Mouse (Mus musculus): ENCODE measurements around the gene Acsl6. TPM values are rescaled to one million over a fixed set of nuclear protein-coding genes. Genes with fewer than 3 reads are reported as not detected.

The Acsl6 gene
- polyA plus RNA-seq, 1 experiment from 2014 or later: 1.3 TPM

- no peak for TF ChIP-seq CTCF (IDR thresholded peaks at IDR 0.05; ENCODE audit: low read depth)
- Histone ChIP-seq H3K4me2 (replicated peaks; ENCODE audit: low read depth) (no peak overlapping the region), H3K27ac (ENCODE audit: low read depth, low read length) (no peak overlapping the region), H3K36me3 (ENCODE audit: control insufficient read depth, insufficient read depth) (no peaks in the 10 kb centered on the region), H3K4me3 (ENCODE audit: low read depth, low read length) (no peak overlapping the region), H3K27me3 (replicated peaks; ENCODE audit: control insufficient read depth, insufficient read depth, low read length) (no peaks in the 10 kb centered on the region), H3K9ac (ENCODE audit: low read depth, low read length) (no peak overlapping the region), H3K9me3 (ENCODE audit: control insufficient read depth) (no peaks in the 10 kb centered on the region), H3K4me1 (replicated peaks; ENCODE audit: control insufficient read depth, insufficient read depth, low read length) (no peaks in the 10 kb centered on the region)
- 19% methylated on average over 3 of the region's 3 CpGs for WGBS
- ATAC-seq: no peak
Observed at GRCm38 (mm10) chr11:54314740-54315139, 11.1 kb downstream of the Acsl6 start.

GRCm38 (mm10) chr11:54315336-54315735 lies 11.7 kb downstream of the Acsl6 start:
- H3K36me3 ChIP-seq (ENCODE audit: control insufficient read depth, insufficient read depth): no peaks in the 10 kb centered on the region
- H3K9ac ChIP-seq (ENCODE audit: low read depth, low read length): no peak overlapping the region
- no peak overlapping the region for H3K27ac ChIP-seq (ENCODE audit: low read depth, low read length)
- WGBS: 87% methylated on average over 5 of the region's 5 CpGs
- H3K9me3 ChIP-seq (ENCODE audit: control insufficient read depth): no peaks in the 10 kb centered on the region
- no peak overlapping the region for H3K4me2 ChIP-seq (replicated peaks; ENCODE audit: low read depth)
- no peak for TF ChIP-seq CTCF (IDR thresholded peaks at IDR 0.05; ENCODE audit: low read depth)
- ATAC-seq: no peak
- no peaks in the 10 kb centered on the region for H3K27me3 ChIP-seq (replicated peaks; ENCODE audit: control insufficient read depth, insufficient read depth, low read length)
- H3K4me3 ChIP-seq (ENCODE audit: low read depth, low read length): no peak overlapping the region
- H3K4me1 ChIP-seq (replicated peaks; ENCODE audit: control insufficient read depth, insufficient read depth, low read length): no peaks in the 10 kb centered on the region

DNA sequence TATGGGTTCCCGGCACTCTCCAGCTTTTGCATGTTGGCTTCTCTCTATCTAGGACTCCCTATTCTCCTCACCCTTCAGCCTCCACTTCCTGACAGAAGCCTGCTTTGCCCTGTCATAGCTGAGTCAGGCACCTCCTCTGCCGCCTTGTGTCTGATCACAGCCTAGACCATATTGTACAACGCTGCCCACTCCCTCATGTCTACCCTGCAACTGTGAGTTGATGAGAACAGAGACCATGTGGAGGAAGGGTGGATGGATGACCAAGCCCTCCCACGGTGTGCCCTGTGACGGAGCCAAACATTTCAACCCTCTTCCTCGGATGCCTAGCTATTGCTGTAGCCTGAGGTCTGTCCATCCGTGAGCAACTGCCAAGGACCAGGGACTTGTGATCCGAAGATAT lies 13.8 kb downstream of the Acsl6 start:
- H3K4me1 ChIP-seq (replicated peaks; ENCODE audit: control insufficient read depth, insufficient read depth, low read length): no peaks in the 10 kb centered on the region
- no peak overlapping the region for H3K27ac ChIP-seq (ENCODE audit: low read depth, low read length)
- WGBS: 84% methylated on average over 8 of the region's 8 CpGs
- H3K4me2 ChIP-seq (replicated peaks; ENCODE audit: low read depth): no peak overlapping the region
- H3K27me3 ChIP-seq (replicated peaks; ENCODE audit: control insufficient read depth, insufficient read depth, low read length): no peaks in the 10 kb centered on the region
- no peaks in the 10 kb centered on the region for H3K9me3 ChIP-seq (ENCODE audit: control insufficient read depth)
- no peak for ATAC-seq
- no peak overlapping the region for H3K9ac ChIP-seq (ENCODE audit: low read depth, low read length)
- no peak for TF ChIP-seq CTCF (IDR thresholded peaks at IDR 0.05; ENCODE audit: low read depth)
- H3K36me3 ChIP-seq (ENCODE audit: control insufficient read depth, insufficient read depth): no peaks in the 10 kb centered on the region
- H3K4me3 ChIP-seq (ENCODE audit: low read depth, low read length): no peak overlapping the region

GRCm38 (mm10) chr11:54317795-54318194 lies 14.2 kb downstream of the Acsl6 start:
- TF ChIP-seq CTCF (IDR thresholded peaks at IDR 0.05; ENCODE audit: low read depth): no peak
- Histone ChIP-seq H3K27me3 (replicated peaks; ENCODE audit: control insufficient read depth, insufficient read depth, low read length) (no peaks in the 10 kb centered on the region), H3K9ac (ENCODE audit: low read depth, low read length) (no peak overlapping the region), H3K36me3 (ENCODE audit: control insufficient read depth, insufficient read depth) (no peaks in the 10 kb centered on the region), H3K4me2 (replicated peaks; ENCODE audit: low read depth) (no peak overlapping the region), H3K9me3 (ENCODE audit: control insufficient read depth) (no peaks in the 10 kb centered on the region), H3K27ac (ENCODE audit: low read depth, low read length) (no peak overlapping the region), H3K4me3 (ENCODE audit: low read depth, low read length) (no peak overlapping the region), H3K4me1 (replicated peaks; ENCODE audit: control insufficient read depth, insufficient read depth, low read length) (no peaks in the 10 kb centered on the region)
- ATAC-seq: no peak
- WGBS: 78% methylated on average over 3 of the region's 3 CpGs

DNA sequence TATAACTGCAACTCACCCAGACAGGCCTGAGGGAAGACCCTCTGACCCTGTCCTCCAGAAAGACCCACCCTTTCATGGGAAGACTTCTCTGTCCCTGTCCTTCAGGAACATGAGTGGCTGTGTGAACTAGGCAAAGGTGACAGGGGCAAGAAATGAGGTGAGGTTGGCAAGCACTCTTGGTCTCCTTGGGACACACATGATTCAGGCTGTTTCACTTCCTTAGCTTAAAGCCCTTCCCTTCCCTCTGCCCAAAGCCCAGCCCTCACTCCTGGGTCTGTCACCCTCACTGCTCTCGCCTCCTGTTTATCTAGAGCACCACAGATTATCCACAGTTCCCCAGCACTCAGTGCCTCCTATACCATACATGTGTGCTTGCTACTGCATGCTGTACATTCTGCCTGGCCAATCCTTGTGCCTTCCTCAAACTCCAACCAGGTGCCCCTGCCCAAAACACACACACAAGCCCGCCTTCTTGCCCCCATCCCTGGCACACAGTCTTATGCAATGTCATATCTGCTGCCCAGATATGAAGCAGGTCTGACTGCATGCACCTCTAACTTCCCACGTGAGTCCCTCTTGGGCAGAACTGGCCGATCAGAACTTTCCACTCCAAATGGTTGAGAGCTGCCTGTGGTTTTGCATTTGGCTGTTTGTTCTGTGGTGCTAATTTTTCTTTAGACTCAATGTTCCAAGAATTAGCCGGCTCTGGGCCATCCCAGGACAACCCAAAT lies 18.4 kb downstream of the Acsl6 start:
- Histone ChIP-seq H3K36me3 (ENCODE audit: control insufficient read depth, insufficient read depth) (no peaks in the 10 kb centered on the region), H3K27me3 (replicated peaks; ENCODE audit: control insufficient read depth, insufficient read depth, low read length) (no peaks in the 10 kb centered on the region), H3K9me3 (ENCODE audit: control insufficient read depth) (no peaks in the 10 kb centered on the region), H3K4me3 (ENCODE audit: low read depth, low read length) (no peak overlapping the region), H3K27ac (ENCODE audit: low read depth, low read length) (no peak overlapping the region), H3K4me2 (replicated peaks; ENCODE audit: low read depth) (no peak overlapping the region), H3K9ac (ENCODE audit: low read depth, low read length) (no peak overlapping the region), H3K4me1 (replicated peaks; ENCODE audit: control insufficient read depth, insufficient read depth, low read length) (no peaks in the 10 kb centered on the region)
- 80% methylated on average over 5 of the region's 5 CpGs for WGBS
- ATAC-seq: no peak
- TF ChIP-seq CTCF (IDR thresholded peaks at IDR 0.05; ENCODE audit: low read depth): no peak

GRCm38 (mm10) chr11:54331463-54332183 lies 28.0 kb downstream of the Acsl6 start:
- 82% methylated on average over 10 of the region's 10 CpGs for WGBS
- Histone ChIP-seq H3K4me2 (replicated peaks; ENCODE audit: low read depth) (no peak overlapping the region), H3K27me3 (replicated peaks; ENCODE audit: control insufficient read depth, insufficient read depth, low read length) (no peaks in the 10 kb centered on the region), H3K4me3 (ENCODE audit: low read depth, low read length) (no peak overlapping the region), H3K36me3 (ENCODE audit: control insufficient read depth, insufficient read depth) (no peaks in the 10 kb centered on the region), H3K27ac (ENCODE audit: low read depth, low read length) (no peak overlapping the region), H3K9ac (ENCODE audit: low read depth, low read length) (no peak overlapping the region), H3K9me3 (ENCODE audit: control insufficient read depth) (no peaks in the 10 kb centered on the region), H3K4me1 (replicated peaks; ENCODE audit: control insufficient read depth, insufficient read depth, low read length) (no peaks in the 10 kb centered on the region)
- no peak for TF ChIP-seq CTCF (IDR thresholded peaks at IDR 0.05; ENCODE audit: low read depth)
- no peak for ATAC-seq
